Mouse (Mus musculus) neural tube, embryonic 13.5 days (tissue): ENCODE results near the gene Pitpnm2. TPM values are rescaled to one million over a fixed set of nuclear protein-coding genes. Genes with fewer than 3 reads are reported as not detected.

Source experiments
- ATAC-seq: fragments of 200-750 bp; cut with Nextera tagmentation; 2 replicates; pipeline ENCODE4 v1.8.0; 2017; ENCODE audit warnings: low read depth, mild to moderate bottlenecking, moderate TSS enrichment, moderate library complexity
- H3K27ac ChIP-seq: fragments of 300-500 bp; sonication (generic); replicated peaks from 2 replicates; pipeline ENCODE4 v1.5.1; 2015; ENCODE audit warnings: moderate library complexity, mild to moderate bottlenecking, inconsistent platforms
- H3K27me3 ChIP-seq: fragments of 300-500 bp; sonication (generic); 2 replicates; pipeline ENCODE4 v1.6.1; 2015; ENCODE audit warnings: mild to moderate bottlenecking, inconsistent platforms
- H3K36me3 ChIP-seq: fragments of 300-500 bp; sonication (generic); 2 replicates; pipeline ENCODE4 v1.6.1; 2015; ENCODE audit warnings: mild to moderate bottlenecking, inconsistent platforms
- H3K4me1 ChIP-seq: fragments of 300-500 bp; sonication (generic); replicated peaks from 2 replicates; pipeline ENCODE4 v1.6.1; 2015; ENCODE audit warnings: inconsistent platforms
- H3K4me2 ChIP-seq: fragments of 300-500 bp; sonication (generic); 2 replicates; pipeline ENCODE4 v1.6.1; 2015; ENCODE audit warnings: inconsistent platforms, mild to moderate bottlenecking, moderate library complexity
- H3K4me3 ChIP-seq: fragments of 300-500 bp; sonication (generic); 2 replicates; pipeline ENCODE4 v1.5.1; 2015; ENCODE audit warnings: mild to moderate bottlenecking, inconsistent platforms
- H3K9ac ChIP-seq: fragments of 300-500 bp; sonication (generic); 2 replicates; pipeline ENCODE4 v1.6.1; 2015; ENCODE audit warnings: moderate library complexity, mild to moderate bottlenecking, inconsistent platforms
- H3K9me3 ChIP-seq: fragments of 300-500 bp; sonication (generic); 2 replicates; pipeline ENCODE4 v1.6.1; 2016; ENCODE audit warnings: inconsistent platforms
- WGBS: fragments of 180-500 bp; shearing (Covaris S2); methylation state at CpG from one replicate; pipeline ENCODE4 v1.1.7; 2015; 5-methylcytosine and 5-hydroxymethylcytosine counted together
- polyA plus RNA-seq: library from polyadenylated mRNA; unstranded; fragments of >200 nt; fragmentation: Nextera tagmentation; extraction: Ambion mirVana; gene quantifications from 2 replicates; pipeline ENCODE4 v1.2.1, GENCODE M21; 2015

Gene Pitpnm2
- polyA plus RNA-seq, 1 experiment from 2014 or later, result 7.9 TPM

- WGBS, result 85% methylated on average over 4 of the region's 4 CpGs
- H3K4me1 ChIP-seq, result peaks cover 6% of the 10 kb centered on the region; the same call in 1 of the 2 replicates
- no peaks in the 10 kb centered on the region for H3K9me3 ChIP-seq
- no peak overlapping the region for H3K27ac ChIP-seq
- H3K4me3 ChIP-seq, result no peak overlapping the region
- ATAC-seq, result no peak
- H3K36me3 ChIP-seq, result no peaks in the 10 kb centered on the region; the same call in 1 of the 2 replicates
- no peak overlapping the region for H3K4me2 ChIP-seq
- peaks cover 8% of the 10 kb centered on the region; the same call in 1 of the 2 replicates for H3K27me3 ChIP-seq
- no peak overlapping the region for H3K9ac ChIP-seq
Observed at GRCm38 (mm10) chr5:124086876-124087275, 162.7 kb downstream of the Pitpnm2 start.

- no peak for ATAC-seq
- 78% methylated on average over 3 of the region's 3 CpGs for WGBS
- H3K9ac ChIP-seq, result no peak overlapping the region
- H3K4me1 ChIP-seq, result peaks cover 6% of the 10 kb centered on the region; the same call in 1 of the 2 replicates
- H3K36me3 ChIP-seq, result no peaks in the 10 kb centered on the region; the same call in 1 of the 2 replicates
- H3K27me3 ChIP-seq, result peaks cover 8% of the 10 kb centered on the region; the same call in 1 of the 2 replicates
- no peaks in the 10 kb centered on the region for H3K9me3 ChIP-seq
- no peak overlapping the region for H3K4me2 ChIP-seq
- H3K4me3 ChIP-seq, result no peak overlapping the region
- no peak overlapping the region for H3K27ac ChIP-seq
Observed at GRCm38 (mm10) chr5:124085513-124085912, 164.0 kb downstream of the Pitpnm2 start.

- WGBS, result 41% methylated on average over 11 of the region's 11 CpGs
- Histone ChIP-seq H3K9ac (no peak overlapping the region), H3K4me1 (peaks cover 12% of the 10 kb centered on the region; the same call in 1 of the 2 replicates), H3K9me3 (no peaks in the 10 kb centered on the region), H3K4me2 (no peak overlapping the region), H3K27ac (no peak overlapping the region), H3K36me3 (no peaks in the 10 kb centered on the region; the same call in 1 of the 2 replicates), H3K4me3 (no peak overlapping the region), H3K27me3 (peaks cover 8% of the 10 kb centered on the region; the same call in 1 of the 2 replicates)
- ATAC-seq, result peak; percentile 46; the same call in 1 of the 2 replicates
Observed at GRCm38 (mm10) chr5:124084588-124085173, 164.9 kb downstream of the Pitpnm2 start.

- no peak overlapping the region for H3K4me2 ChIP-seq
- H3K36me3 ChIP-seq, result no peaks in the 10 kb centered on the region
- no peak overlapping the region for H3K27ac ChIP-seq
- H3K4me3 ChIP-seq, result no peak overlapping the region
- peaks cover 8% of the 10 kb centered on the region; the same call in 1 of the 2 replicates for H3K27me3 ChIP-seq
- 86% methylated on average over 14 of the region's 14 CpGs for WGBS
- no peaks in the 10 kb centered on the region for H3K9me3 ChIP-seq
- ATAC-seq, result no peak
- no peak overlapping the region for H3K9ac ChIP-seq
- peaks cover 18% of the 10 kb centered on the region for H3K4me1 ChIP-seq
Observed at GRCm38 (mm10) chr5:124083850-124084587, 165.5 kb downstream of the Pitpnm2 start.

- WGBS, result 89% methylated on average over 17 of the region's 17 CpGs
Observed at GRCm38 (mm10) chr5:124082941-124083688, 166.4 kb downstream of the Pitpnm2 start.

GRCm38 (mm10) chr5:124082447-124082846, 167.1 kb downstream of the Pitpnm2 start:
- H3K4me1 ChIP-seq, result peaks cover 33% of the 10 kb centered on the region
- no peak overlapping the region for H3K9ac ChIP-seq
- no peak overlapping the region for H3K27ac ChIP-seq
- no peak for ATAC-seq
- peaks cover 8% of the 10 kb centered on the region; the same call in 1 of the 2 replicates for H3K27me3 ChIP-seq
- H3K9me3 ChIP-seq, result no peaks in the 10 kb centered on the region
- 92% methylated on average over 10 of the region's 10 CpGs for WGBS
- H3K4me3 ChIP-seq, result no peak overlapping the region
- H3K4me2 ChIP-seq, result no peak overlapping the region
- no peaks in the 10 kb centered on the region for H3K36me3 ChIP-seq

More at GRCm38 (mm10) chr5:124082941-124083688, 166.4 kb downstream of the Pitpnm2 start:
- no peak overlapping the region for H3K27ac ChIP-seq
- no peak for ATAC-seq
- no peaks in the 10 kb centered on the region for H3K36me3 ChIP-seq
- peaks cover 26% of the 10 kb centered on the region for H3K4me1 ChIP-seq
- H3K9me3 ChIP-seq, result no peaks in the 10 kb centered on the region
- no peak overlapping the region for H3K9ac ChIP-seq
- no peak overlapping the region for H3K4me2 ChIP-seq
- no peak overlapping the region for H3K4me3 ChIP-seq
- H3K27me3 ChIP-seq, result peaks cover 8% of the 10 kb centered on the region; the same call in 1 of the 2 replicates

GRCm38 (mm10) chr5:124079880-124080279, 169.7 kb downstream of the Pitpnm2 start:
- Histone ChIP-seq H3K9me3 (no peaks in the 10 kb centered on the region), H3K36me3 (no peaks in the 10 kb centered on the region), H3K27me3 (peaks cover 3% of the 10 kb centered on the region; the same call in 1 of the 2 replicates), H3K4me1 (peaks cover 39% of the 10 kb centered on the region), H3K9ac (no peak overlapping the region; the same call in 1 of the 2 replicates), H3K27ac (no peak overlapping the region), H3K4me2 (no peak overlapping the region), H3K4me3 (no peak overlapping the region)
- WGBS, result 94% methylated on average over 17 of the region's 17 CpGs
- no peak for ATAC-seq

GRCm38 (mm10) chr5:124078794-124079416, 170.7 kb downstream of the Pitpnm2 start:
- Histone ChIP-seq H3K4me2 (no peak overlapping the region), H3K4me3 (no peak overlapping the region), H3K4me1 (peaks cover 36% of the 10 kb centered on the region), H3K9ac (no peak overlapping the region), H3K36me3 (no peaks in the 10 kb centered on the region), H3K9me3 (no peaks in the 10 kb centered on the region), H3K27me3 (peaks cover 3% of the 10 kb centered on the region; the same call in 1 of the 2 replicates), H3K27ac (peak overlapping the region; percentile 80)
- ATAC-seq, result peak; percentile 89
- WGBS, result 56% methylated on average over 9 of the region's 9 CpGs

GRCm38 (mm10) chr5:124077856-124078460, 171.6 kb downstream of the Pitpnm2 start:
- H3K9me3 ChIP-seq, result no peaks in the 10 kb centered on the region
- H3K36me3 ChIP-seq, result no peaks in the 10 kb centered on the region
- peaks cover 3% of the 10 kb centered on the region; the same call in 1 of the 2 replicates for H3K27me3 ChIP-seq
- WGBS, result 64% methylated on average over 6 of the region's 6 CpGs
- ATAC-seq, result no peak
- H3K4me2 ChIP-seq, result no peak overlapping the region
- no peak overlapping the region for H3K9ac ChIP-seq
- H3K27ac ChIP-seq, result peak overlapping the region; percentile 80; the same call in 1 of the 2 replicates
- no peak overlapping the region for H3K4me3 ChIP-seq
- H3K4me1 ChIP-seq, result peaks cover 42% of the 10 kb centered on the region

- Histone ChIP-seq H3K27me3 (peaks cover 3% of the 10 kb centered on the region; the same call in 1 of the 2 replicates), H3K9ac (no peak overlapping the region)
- WGBS, result 84% methylated on average over 13 of the region's 13 CpGs
Observed at GRCm38 (mm10) chr5:124077241-124077640, 172.3 kb downstream of the Pitpnm2 start.

GRCm38 (mm10) chr5:124076559-124076958, 173.0 kb downstream of the Pitpnm2 start:
- WGBS, result 54% methylated on average over 9 of the region's 9 CpGs
- Histone ChIP-seq H3K9me3 (no peaks in the 10 kb centered on the region), H3K36me3 (no peaks in the 10 kb centered on the region), H3K9ac (no peak overlapping the region), H3K27me3 (peaks cover 3% of the 10 kb centered on the region; the same call in 1 of the 2 replicates), H3K4me2 (no peak overlapping the region), H3K4me3 (no peak overlapping the region), H3K4me1 (peaks cover 47% of the 10 kb centered on the region), H3K27ac (no peak overlapping the region)
- no peak for ATAC-seq

More at GRCm38 (mm10) chr5:124077241-124077640, 172.3 kb downstream of the Pitpnm2 start:
- H3K27ac ChIP-seq, result no peak overlapping the region
- ATAC-seq, result no peak
- H3K9me3 ChIP-seq, result no peaks in the 10 kb centered on the region
- H3K4me3 ChIP-seq, result no peak overlapping the region
- peaks cover 42% of the 10 kb centered on the region for H3K4me1 ChIP-seq
- no peaks in the 10 kb centered on the region for H3K36me3 ChIP-seq
- H3K4me2 ChIP-seq, result no peak overlapping the region
